Mouse (Mus musculus): ENCODE measurements around the gene Mblac2. TPM values are rescaled to one million over a fixed set of nuclear protein-coding genes. Genes with fewer than 3 reads are reported as not detected.

The Mblac2 gene
- polyA plus RNA-seq, 1 experiment from 2014 or later, result 9.5 TPM

DNA sequence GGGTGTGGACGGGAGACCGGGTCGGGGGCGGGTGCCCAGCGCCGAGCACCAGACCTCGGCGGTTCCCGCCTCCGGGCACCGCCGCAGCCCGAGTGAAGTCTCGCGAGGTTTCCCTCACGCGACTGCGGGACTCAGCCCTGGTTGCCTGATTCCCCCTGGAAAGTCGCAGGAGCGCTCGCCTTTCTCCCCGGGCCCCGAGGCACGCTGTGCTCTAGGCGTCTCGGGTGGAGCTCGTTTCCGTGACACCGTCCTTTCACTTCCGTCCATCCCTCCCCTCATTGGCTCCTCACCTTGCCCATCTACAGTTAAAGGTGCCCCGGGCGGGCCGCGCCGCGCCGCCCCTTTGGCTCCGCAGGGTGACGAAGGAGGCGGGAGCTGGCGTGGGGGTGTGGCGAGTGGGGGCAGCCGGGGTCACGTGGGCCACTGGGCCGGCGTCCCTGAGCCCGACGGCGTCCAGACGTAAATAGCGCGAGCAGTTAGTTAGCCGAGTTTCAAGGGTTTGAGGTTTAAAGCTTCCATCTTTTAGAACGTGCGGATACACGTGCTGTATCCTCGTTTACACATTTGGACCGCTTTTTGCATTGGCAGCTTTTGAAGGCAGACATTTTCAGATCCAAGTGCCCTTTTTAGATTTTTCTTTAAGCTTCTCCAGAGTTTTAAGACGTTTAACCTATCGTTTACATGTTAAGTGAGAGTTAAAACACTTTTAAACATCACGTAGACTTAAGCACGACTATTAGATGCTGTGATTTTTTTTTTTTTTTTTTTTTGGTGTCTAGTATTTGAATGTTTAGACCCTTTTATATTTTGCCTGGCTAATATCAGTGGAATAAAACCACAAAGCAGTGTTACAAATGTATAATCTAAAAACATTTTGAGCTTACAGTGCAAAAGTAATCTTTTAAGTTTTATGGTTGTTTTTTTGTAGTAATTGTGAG is 72.5 kb downstream of the Mblac2 start:
- Histone ChIP-seq H3K36me3 (peaks cover 14% of the 10 kb centered on the region), H3K4me3 (peak overlapping the region; percentile 67), H3K27ac (peak overlapping the region; percentile 99), H3K4me1 (peaks cover 15% of the 10 kb centered on the region), H3K9me3 (no peaks in the 10 kb centered on the region), H3K27me3 (no peaks in the 10 kb centered on the region), H3K4me2 (peak overlapping the region; percentile 57), H3K9ac (peak overlapping the region; percentile 86)
- peak; percentile 99 for ATAC-seq (ENCODE audit: insufficient number of reproducible peaks, insufficient read depth, low FRiP score, low TSS enrichment, low read depth)
- under 1% methylated on average over 62 of the region's 62 CpGs for WGBS

DNA sequence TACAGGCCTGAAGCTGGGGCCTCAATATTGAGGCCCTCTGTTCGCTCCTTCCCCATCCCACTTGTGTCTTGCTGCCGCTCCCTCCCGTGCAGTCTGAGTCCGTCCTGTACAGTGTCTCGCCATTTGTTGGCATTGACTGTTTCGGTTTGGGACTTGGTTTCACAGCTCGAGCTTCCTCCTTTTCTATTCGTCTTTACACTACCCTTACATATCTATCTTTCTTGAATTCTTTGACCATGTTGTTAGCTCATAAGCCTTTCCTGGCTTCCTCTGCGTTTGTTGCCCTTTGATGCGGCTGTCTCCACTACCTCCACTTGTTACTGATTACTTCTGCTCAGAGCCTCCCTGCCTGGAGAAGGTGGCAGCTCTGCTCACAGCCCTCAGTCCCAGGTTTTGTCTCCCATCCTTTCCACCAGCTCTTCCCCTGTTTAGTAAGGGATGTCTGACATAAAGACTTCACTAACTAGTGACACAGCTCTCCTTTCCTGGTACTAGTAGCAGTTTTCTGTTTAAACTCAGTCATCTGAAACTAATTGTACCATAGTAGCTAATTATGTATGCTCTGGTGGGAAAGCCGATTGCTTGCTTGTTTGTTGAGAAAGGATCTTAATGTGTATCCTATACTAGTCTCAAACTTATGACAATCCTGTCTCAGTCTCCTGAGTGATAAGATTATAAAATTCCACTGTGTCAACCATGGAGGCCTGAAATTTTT is 74.8 kb downstream of the Mblac2 start:
- H3K27me3 ChIP-seq, result no peaks in the 10 kb centered on the region
- peak overlapping the region; percentile 17; the same call in 1 of the 2 replicates for H3K4me2 ChIP-seq
- H3K9me3 ChIP-seq, result no peaks in the 10 kb centered on the region
- ATAC-seq (ENCODE audit: insufficient number of reproducible peaks, insufficient read depth, low FRiP score, low TSS enrichment, low read depth), result no peak
- no peak overlapping the region for H3K4me3 ChIP-seq
- H3K9ac ChIP-seq, result peak overlapping the region; percentile 1; the same call in 1 of the 2 replicates
- no peak overlapping the region for H3K27ac ChIP-seq
- WGBS, result 71% methylated on average over 11 of the region's 11 CpGs
- H3K36me3 ChIP-seq, result peaks cover 30% of the 10 kb centered on the region
- H3K4me1 ChIP-seq, result peaks cover 15% of the 10 kb centered on the region

DNA sequence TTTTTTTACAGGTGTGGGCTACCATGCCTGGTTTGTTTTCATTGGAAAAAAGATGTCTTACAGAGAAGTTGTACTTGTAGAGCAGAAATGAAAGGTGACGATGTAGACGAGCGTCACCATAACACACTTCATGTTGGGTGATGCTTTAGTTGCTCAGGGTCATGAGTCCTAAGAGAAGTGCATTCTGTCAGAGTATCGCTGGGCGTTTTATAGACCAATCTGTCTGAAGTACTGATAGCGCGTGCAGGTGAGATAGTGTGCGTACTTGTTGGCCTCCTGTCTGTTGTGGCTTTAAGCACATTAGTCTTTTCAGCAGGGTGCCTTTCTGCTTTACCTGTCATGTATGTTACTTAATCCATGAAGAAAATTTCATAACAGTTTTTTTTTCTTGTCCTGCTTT is 79.0 kb downstream of the Mblac2 start:
- Histone ChIP-seq H3K27me3 (no peaks in the 10 kb centered on the region), H3K9me3 (no peaks in the 10 kb centered on the region), H3K9ac (no peak overlapping the region), H3K27ac (no peak overlapping the region), H3K4me2 (no peak overlapping the region), H3K4me1 (peaks cover 8% of the 10 kb centered on the region), H3K4me3 (no peak overlapping the region), H3K36me3 (peaks cover 37% of the 10 kb centered on the region)
- WGBS, result 96% methylated on average over 8 of the region's 8 CpGs
- no peak for ATAC-seq (ENCODE audit: insufficient number of reproducible peaks, insufficient read depth, low FRiP score, low TSS enrichment, low read depth)

DNA sequence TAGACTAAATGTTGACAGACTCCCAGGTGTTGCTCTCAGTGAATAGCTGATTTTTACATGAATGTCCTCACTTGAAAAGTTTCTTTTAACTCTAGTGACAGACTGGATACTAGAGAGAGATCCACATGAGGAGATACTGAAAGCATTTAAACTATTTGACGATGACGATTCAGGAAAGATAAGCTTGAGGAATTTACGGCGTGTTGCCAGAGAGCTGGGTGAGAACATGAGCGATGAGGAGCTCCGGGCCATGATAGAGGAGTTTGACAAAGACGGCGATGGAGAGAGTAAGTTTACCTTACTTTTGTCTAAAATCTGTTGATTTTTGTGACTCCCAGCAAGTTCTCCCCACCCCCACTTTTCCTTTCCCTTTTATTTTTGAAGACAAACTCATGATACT is 80.7 kb downstream of the Mblac2 start:
- H3K4me1 ChIP-seq, result no peaks in the 10 kb centered on the region
- no peak overlapping the region for H3K4me3 ChIP-seq
- no peaks in the 10 kb centered on the region for H3K9me3 ChIP-seq
- no peak for ATAC-seq (ENCODE audit: insufficient number of reproducible peaks, insufficient read depth, low FRiP score, low TSS enrichment, low read depth)
- no peaks in the 10 kb centered on the region for H3K27me3 ChIP-seq
- no peak overlapping the region for H3K4me2 ChIP-seq
- no peak overlapping the region for H3K9ac ChIP-seq
- H3K27ac ChIP-seq, result no peak overlapping the region
- 84% methylated on average over 8 of the region's 8 CpGs for WGBS
- peaks cover 39% of the 10 kb centered on the region for H3K36me3 ChIP-seq

DNA sequence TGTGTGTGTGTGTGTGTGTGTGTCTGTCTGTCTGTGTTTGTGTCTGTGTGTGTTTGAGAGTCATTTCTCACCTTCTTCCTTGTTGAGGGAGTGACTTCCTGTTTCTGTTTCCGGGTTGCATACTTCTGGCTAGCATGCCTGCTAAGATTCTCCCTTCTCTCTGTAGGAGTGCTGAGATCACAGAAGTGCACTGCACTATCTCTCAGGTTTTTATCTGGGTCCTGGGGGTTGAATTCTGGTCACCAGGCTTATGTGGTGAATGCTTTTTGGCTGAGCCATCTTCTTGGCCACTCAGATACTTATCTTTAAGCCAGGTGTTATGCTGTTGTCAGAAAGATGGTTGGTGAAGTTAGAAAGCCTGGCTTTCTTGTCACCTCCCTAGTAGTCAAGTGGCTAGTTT is 82.7 kb downstream of the Mblac2 start:
- ATAC-seq (ENCODE audit: insufficient number of reproducible peaks, insufficient read depth, low FRiP score, low TSS enrichment, low read depth), result no peak
- H3K27ac ChIP-seq, result no peak overlapping the region
- WGBS, result 71% methylated on average over 1 of the region's 1 CpGs

DNA sequence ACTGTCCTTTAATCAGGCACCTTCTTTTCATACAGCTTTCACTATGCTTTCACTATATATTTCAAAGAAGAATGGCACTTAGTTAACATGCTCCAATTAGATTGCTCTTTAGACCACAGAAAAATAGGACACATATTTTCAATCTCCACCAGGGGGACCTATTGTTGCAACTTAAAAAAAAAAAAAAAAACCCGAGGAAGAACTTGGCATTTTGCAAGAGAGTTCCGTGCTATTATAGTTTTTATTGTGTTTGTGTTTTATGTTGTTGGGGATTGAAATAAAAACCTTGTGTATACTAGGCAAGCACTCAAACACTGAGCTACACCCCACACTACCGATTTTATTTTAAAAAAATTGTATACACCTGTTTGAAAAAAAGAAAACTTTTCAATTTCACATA is 90.0 kb downstream of the Mblac2 start:
- Histone ChIP-seq H3K4me1 (no peaks in the 10 kb centered on the region), H3K9ac (no peak overlapping the region), H3K4me3 (no peak overlapping the region), H3K27me3 (no peaks in the 10 kb centered on the region), H3K36me3 (no peaks in the 10 kb centered on the region), H3K4me2 (no peak overlapping the region), H3K27ac (no peak overlapping the region), H3K9me3 (no peaks in the 10 kb centered on the region)
- ATAC-seq (ENCODE audit: insufficient number of reproducible peaks, insufficient read depth, low FRiP score, low TSS enrichment, low read depth), result no peak
- 39% methylated on average over 3 of the region's 3 CpGs for WGBS

More for the DNA sequence above, 82.7 kb downstream of the Mblac2 start:
- no peak overlapping the region for H3K9ac ChIP-seq
- H3K4me1 ChIP-seq, result no peaks in the 10 kb centered on the region
- H3K27me3 ChIP-seq, result no peaks in the 10 kb centered on the region
- no peak overlapping the region for H3K4me2 ChIP-seq
- H3K9me3 ChIP-seq, result no peaks in the 10 kb centered on the region
- H3K36me3 ChIP-seq, result peaks cover 28% of the 10 kb centered on the region
- H3K4me3 ChIP-seq, result no peak overlapping the region

Other genes starting within 250 kb of the Mblac2 start
- gene Adgrv1, start 78.2 kb upstream of the Mblac2 start, polyA plus RNA-seq (2015; fragmentation: Nextera tagmentation; extraction: Ambion mirVana), result 2.7 and 2.8 TPM in 2 replicates
- gene Lysmd3, start 53.7 kb upstream of the Mblac2 start, polyA plus RNA-seq (2015; fragmentation: Nextera tagmentation; extraction: Ambion mirVana), result 27.1 and 29.5 TPM in 2 replicates
- gene Polr3g, start 328 bp upstream of the Mblac2 start, polyA plus RNA-seq (2015; fragmentation: Nextera tagmentation; extraction: Ambion mirVana), result 18.3 and 19.4 TPM in 2 replicates
- gene Cetn3, start 71.7 kb downstream of the Mblac2 start, polyA plus RNA-seq (2015; fragmentation: Nextera tagmentation; extraction: Ambion mirVana), result 260 and 291 TPM in 2 replicates